Mouse (Mus musculus) midbrain, embryonic 10.5 days (tissue): ENCODE measurements around the gene Fam228a. TPM values are rescaled to one million over a fixed set of nuclear protein-coding genes. Genes with fewer than 3 reads are reported as not detected.
A peak's percentile ranks its signal among the peaks of the same experiment; 100 is the strongest.
"Not testable (repeated sequence)": the region's sequence is repeated elsewhere in the genome, so short reads cannot be mapped to it uniquely, and the experiment has no call there.

Experiments used
- DNase-seq: peaks from one replicate; pipeline ENCODE4 v3.0.0-alpha.2; 2017; ENCODE audit warnings: low spot score
- H3K27ac ChIP-seq: fragments of 300-500 bp; sonication (generic); replicated peaks from 2 replicates; pipeline ENCODE4 v1.5.1; 2016; ENCODE audit warnings: mild to moderate bottlenecking
- H3K27me3 ChIP-seq: fragments of 300-500 bp; sonication (generic); 2 replicates; pipeline ENCODE4 v1.6.1; 2016; ENCODE audit warnings: low read depth, mild to moderate bottlenecking; ENCODE audit not compliant: poor library complexity, severe bottlenecking
- H3K36me3 ChIP-seq: fragments of 300-500 bp; sonication (generic); 2 replicates; pipeline ENCODE4 v1.6.1; 2016; ENCODE audit warnings: mild to moderate bottlenecking, moderate library complexity
- H3K4me1 ChIP-seq: fragments of 300-500 bp; sonication (generic); 2 replicates; pipeline ENCODE4 v1.6.1; 2016
- H3K4me3 ChIP-seq: fragments of 300-500 bp; sonication (generic); 2 replicates; pipeline ENCODE4 v1.5.1; 2016; ENCODE audit warnings: mild to moderate bottlenecking, moderate library complexity
- H3K9me3 ChIP-seq: fragments of 300-500 bp; sonication (generic); replicated peaks from 2 replicates; pipeline ENCODE4 v1.6.1; 2016; ENCODE audit warnings: mild to moderate bottlenecking
- WGBS: fragments of 180-500 bp; shearing (Covaris S2); methylation state at CpG from one replicate; pipeline ENCODE4 v1.1.7; 2016; 5-methylcytosine and 5-hydroxymethylcytosine counted together
- polyA plus RNA-seq: library from polyadenylated mRNA; unstranded; fragments of >200 nt; fragmentation: Nextera tagmentation; extraction: Ambion mirVana; gene quantifications from 2 replicates; pipeline ENCODE4 v1.2.1, GENCODE M21; 2016

Gene Fam228a
- 0.20 and 0.35 TPM in 2 replicates for polyA plus RNA-seq

GRCm38 (mm10) chr12:4738031-4738576 lies at the start of gene Fam228a:
Gene Fam228a, minus strand, starts transcription at chr12:4738430.
- no peaks in the 10 kb centered on the region for H3K9me3 ChIP-seq
- no peaks in the 10 kb centered on the region for H3K36me3 ChIP-seq
- H3K27ac ChIP-seq, result 0 out of 2 replicates have a peak within 1 kb of the TSS, but pooled peaks have one; percentile 23
- no peak for DNase-seq
- no peak within 1 kb of the TSS for H3K4me3 ChIP-seq
- H3K4me1 ChIP-seq, result 0 out of 2 replicates have a peak, but pooled peaks cover 4% of the 10 kb centered on the region
- WGBS, result 82% methylated on average over 18 of the region's 18 CpGs
- no peaks in the 10 kb centered on the region for H3K27me3 ChIP-seq

GRCm38 (mm10) chr12:4784466-4784865 lies 46.2 kb upstream of the Fam228a start:
- H3K27me3 ChIP-seq, result no peaks in the 10 kb centered on the region
- H3K4me1 ChIP-seq, result no peaks in the 10 kb centered on the region
- 79% methylated on average over 2 of the region's 2 CpGs for WGBS
- no peaks in the 10 kb centered on the region for H3K9me3 ChIP-seq
- H3K27ac ChIP-seq, result no peak overlapping the region
- no peak overlapping the region for H3K4me3 ChIP-seq
- no peak for DNase-seq
- H3K36me3 ChIP-seq, result no peaks in the 10 kb centered on the region

- Histone ChIP-seq H3K27me3 (no peaks in the 10 kb centered on the region), H3K9me3 (no peaks in the 10 kb centered on the region), H3K4me3 (no peak overlapping the region), H3K4me1 (no peaks in the 10 kb centered on the region), H3K36me3 (no peaks in the 10 kb centered on the region), H3K27ac (no peak overlapping the region)
- no peak for DNase-seq
- 57% methylated on average over 5 of the region's 5 CpGs for WGBS
These were observed 45.4 kb upstream of the Fam228a start for GRCm38 (mm10) chr12:4783598-4783997.

- not testable (repeated sequence) for H3K27me3 ChIP-seq, H3K4me3 ChIP-seq, H3K36me3 ChIP-seq, DNase-seq, H3K4me1 ChIP-seq, H3K9me3 ChIP-seq, H3K27ac ChIP-seq
- WGBS, result 92% methylated on average over 9 of the region's 9 CpGs
These were observed 43.6 kb upstream of the Fam228a start for GRCm38 (mm10) chr12:4781725-4782404.

- H3K36me3 ChIP-seq, result no peaks in the 10 kb centered on the region
- H3K4me3 ChIP-seq, result no peak overlapping the region
- H3K4me1 ChIP-seq, result no peaks in the 10 kb centered on the region
- DNase-seq, result no peak
- no peak overlapping the region for H3K27ac ChIP-seq
- H3K27me3 ChIP-seq, result no peaks in the 10 kb centered on the region
- WGBS, result 78% methylated on average over 1 of the region's 1 CpGs
- H3K9me3 ChIP-seq, result no peaks in the 10 kb centered on the region
These were observed 43.0 kb upstream of the Fam228a start for GRCm38 (mm10) chr12:4781270-4781669.

- no peaks in the 10 kb centered on the region for H3K36me3 ChIP-seq
- no peaks in the 10 kb centered on the region for H3K9me3 ChIP-seq
- no peak for DNase-seq
- no peaks in the 10 kb centered on the region for H3K4me1 ChIP-seq
- H3K27ac ChIP-seq, result no peak overlapping the region
- H3K27me3 ChIP-seq, result no peaks in the 10 kb centered on the region
- 69% methylated on average over 2 of the region's 2 CpGs for WGBS
- H3K4me3 ChIP-seq, result no peak overlapping the region
These were observed 42.0 kb upstream of the Fam228a start for GRCm38 (mm10) chr12:4780245-4780644.

DNA sequence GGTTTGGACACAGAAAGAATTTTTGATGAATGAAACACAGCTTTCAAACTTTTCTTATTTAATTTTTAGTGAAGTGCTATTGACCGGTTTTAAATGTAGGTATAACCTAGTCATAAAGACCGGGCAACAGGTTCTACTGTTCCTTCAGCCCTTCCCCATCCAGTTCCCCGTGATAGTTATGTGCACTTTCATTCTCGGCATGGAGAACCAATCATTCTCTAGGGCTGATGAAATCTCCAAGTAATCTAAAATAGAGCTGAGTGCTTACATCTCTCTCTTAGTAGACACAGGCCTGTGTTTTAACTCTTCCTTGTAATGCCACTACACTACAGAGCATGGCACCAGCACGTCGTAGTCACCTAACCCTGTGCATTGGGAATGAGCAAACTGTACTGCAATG lies 39.5 kb upstream of the Fam228a start:
- no peak for DNase-seq
- WGBS, result 92% methylated on average over 6 of the region's 6 CpGs

DNA sequence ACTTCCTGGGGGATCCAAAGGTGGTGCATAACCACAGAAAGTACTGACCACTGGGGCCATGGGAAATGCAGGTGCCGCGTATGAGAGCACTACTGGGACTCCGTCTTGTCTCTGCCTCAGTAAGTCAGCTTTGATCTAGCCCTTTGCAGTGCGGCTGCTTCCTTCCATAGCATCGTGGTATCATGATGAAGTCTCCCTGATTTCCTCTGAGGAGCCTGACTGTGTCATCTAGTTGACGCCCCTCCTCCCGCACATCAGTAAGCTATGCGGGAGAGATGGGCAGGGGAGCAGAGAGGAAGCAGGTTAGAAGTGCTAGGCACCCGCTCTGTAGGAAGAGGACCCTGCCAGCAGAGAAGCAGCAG lies 37.3 kb upstream of the Fam228a start:
- no peak overlapping the region for H3K27ac ChIP-seq
- no peaks in the 10 kb centered on the region for H3K27me3 ChIP-seq
- H3K36me3 ChIP-seq, result no peaks in the 10 kb centered on the region
- DNase-seq, result no peak
- no peak overlapping the region for H3K4me3 ChIP-seq
- WGBS, result 82% methylated on average over 9 of the region's 9 CpGs
- no peaks in the 10 kb centered on the region for H3K9me3 ChIP-seq
- H3K4me1 ChIP-seq, result no peaks in the 10 kb centered on the region

More for the DNA sequence above, 39.5 kb upstream of the Fam228a start:
- Histone ChIP-seq H3K9me3 (no peaks in the 10 kb centered on the region), H3K4me3 (no peak overlapping the region), H3K27me3 (no peaks in the 10 kb centered on the region), H3K27ac (no peak overlapping the region), H3K36me3 (no peaks in the 10 kb centered on the region), H3K4me1 (no peaks in the 10 kb centered on the region)

DNA sequence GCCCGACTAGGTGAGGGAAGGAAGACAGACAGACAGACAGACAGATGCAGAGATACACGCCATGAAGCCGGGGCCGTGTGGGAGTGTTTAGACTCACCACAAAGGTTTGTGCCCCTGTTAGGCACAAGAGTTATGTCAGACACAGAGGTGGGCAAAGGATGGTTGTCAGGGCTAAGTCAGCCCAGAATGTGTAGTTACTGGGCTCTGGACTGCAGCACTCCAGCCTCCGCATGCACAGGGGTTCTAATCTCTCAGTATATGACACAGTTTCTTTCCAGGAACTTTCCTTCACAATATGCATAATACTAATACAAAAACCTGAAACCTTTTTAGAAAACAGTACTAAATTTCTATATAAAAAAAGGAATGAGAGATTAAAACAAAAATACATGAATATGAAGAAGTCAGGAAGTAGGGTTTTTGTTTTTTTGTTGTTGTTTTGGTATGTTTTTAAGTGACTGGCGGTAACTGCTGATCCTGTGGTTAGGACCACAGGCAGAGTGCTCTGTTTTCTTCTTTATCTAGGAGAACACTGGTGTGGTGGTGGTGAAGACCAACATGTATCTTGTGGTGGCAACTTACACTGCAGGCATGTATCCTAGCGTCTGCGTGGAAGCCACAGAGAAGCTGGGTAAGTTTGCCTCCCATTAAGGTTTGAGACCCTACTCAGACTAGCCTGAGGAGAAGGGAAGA lies 36.8 kb upstream of the Fam228a start:
- 87% methylated on average over 8 of the region's 8 CpGs for WGBS
- no peak for DNase-seq
- Histone ChIP-seq H3K4me1 (no peaks in the 10 kb centered on the region), H3K36me3 (no peaks in the 10 kb centered on the region), H3K27ac (no peak overlapping the region), H3K4me3 (no peak overlapping the region), H3K9me3 (no peaks in the 10 kb centered on the region), H3K27me3 (no peaks in the 10 kb centered on the region)

- peak overlapping the region; percentile 95 for H3K27ac ChIP-seq
- whole genome bisulfite sequencing, result 18% methylated on average over 13 of the region's 13 CpGs
- H3K4me3 ChIP-seq, result peak overlapping the region; percentile 65
- H3K36me3 ChIP-seq, result no peaks in the 10 kb centered on the region
- no peak for DNase-seq
- H3K9me3 ChIP-seq, result no peaks in the 10 kb centered on the region
- H3K27me3 ChIP-seq, result no peaks in the 10 kb centered on the region
- peaks cover 5% of the 10 kb centered on the region for H3K4me1 ChIP-seq
These were observed 31.1 kb upstream of the Fam228a start for GRCm38 (mm10) chr12:4769333-4769723.

DNA sequence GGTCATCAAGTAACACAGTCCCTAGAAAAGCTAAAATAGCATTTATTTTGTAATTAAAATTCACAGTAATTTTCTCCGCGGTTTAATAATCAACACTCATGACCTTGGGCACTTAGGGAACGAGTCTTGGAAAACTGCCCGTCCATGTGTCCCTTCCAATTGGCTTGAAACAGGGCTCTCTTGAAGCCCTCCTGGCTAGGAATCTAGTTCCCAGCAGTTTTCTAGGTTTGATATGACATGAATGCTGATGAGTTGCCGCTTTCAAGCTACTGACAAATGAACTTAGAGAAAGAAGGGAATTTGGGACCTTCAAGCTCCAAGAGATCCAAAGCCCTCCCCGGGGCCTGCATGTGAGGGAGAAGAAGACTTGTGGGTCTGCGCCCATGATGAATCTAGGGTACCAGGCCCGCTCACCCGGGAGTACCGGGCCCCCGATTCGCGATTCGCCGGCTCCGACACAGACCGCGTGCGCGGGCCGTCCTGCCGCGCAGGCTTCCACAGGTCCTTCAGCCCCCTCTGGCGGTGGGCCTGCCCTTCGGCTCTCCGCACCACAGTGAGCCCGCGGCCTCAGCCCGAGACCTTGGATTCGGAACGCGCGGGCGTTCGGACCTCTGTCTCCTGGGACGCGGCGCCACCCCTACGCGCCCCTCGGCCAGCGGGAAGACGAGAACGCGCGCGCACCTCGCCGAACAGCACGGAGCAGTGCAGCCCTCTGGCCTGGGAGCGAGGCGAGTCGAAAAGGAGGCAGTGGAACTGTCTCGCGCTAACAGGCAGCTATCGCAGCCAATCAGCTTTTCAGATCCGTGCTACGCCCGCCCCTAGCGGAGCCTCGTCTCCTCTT lies 30.5 kb upstream of the Fam228a start, which contains the start of the genes Pfn4 and Fam228b:
TSS of gene Pfn4 (plus strand) at position 531 of the 841 bp plus-strand sequence.
TSS of gene Fam228b (minus strand) at position 776 of the 841 bp plus-strand sequence.
- H3K36me3 ChIP-seq, result no peaks in the 10 kb centered on the region
- peak; percentile 96 for DNase-seq
- 5% methylated on average over 61 of the region's 61 CpGs for WGBS
- peak within 1 kb of the TSS; percentile 65 for H3K4me3 ChIP-seq
- H3K27me3 ChIP-seq, result no peaks in the 10 kb centered on the region
- H3K4me1 ChIP-seq, result peaks cover 5% of the 10 kb centered on the region
- no peaks in the 10 kb centered on the region for H3K9me3 ChIP-seq
- H3K27ac ChIP-seq, result peak within 1 kb of the TSS; percentile 95

DNA sequence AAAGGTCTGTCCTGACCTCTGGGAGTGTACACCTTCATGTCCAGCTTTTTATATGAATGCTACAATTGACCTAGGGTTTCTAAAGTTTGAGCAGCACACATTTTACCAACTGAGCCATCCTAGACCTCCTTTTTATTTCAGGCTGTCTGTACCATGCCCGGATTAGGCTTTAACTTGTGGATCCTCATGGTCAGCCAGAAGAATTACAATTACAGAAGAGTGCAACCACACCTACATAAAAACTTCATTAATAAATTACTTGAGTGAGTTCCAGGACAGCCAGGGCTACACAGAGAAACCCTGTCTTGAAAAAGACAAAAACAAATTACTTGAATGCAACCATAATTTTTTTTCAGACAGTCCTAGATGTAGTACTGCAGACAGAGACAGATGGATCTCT lies 18.8 kb upstream of the Fam228a start:
- Histone ChIP-seq H3K4me1 (no peaks in the 10 kb centered on the region), H3K27me3 (no peaks in the 10 kb centered on the region), H3K36me3 (no peaks in the 10 kb centered on the region), H3K4me3 (no peak overlapping the region), H3K27ac (no peak overlapping the region), H3K9me3 (no peaks in the 10 kb centered on the region)
- 90% methylated on average over 1 of the region's 1 CpGs for WGBS
- no peak for DNase-seq
